In genomic region chr3:132084680-132085079, GRCm38 (mm10) we compare ENCODE assay signal across 9 mouse cellular contexts. TPM values are rescaled to one million over a fixed set of nuclear protein-coding genes. Genes with fewer than 3 reads are reported as not detected.
A peak's percentile ranks its signal among the peaks of the same experiment; 100 is the strongest.
DNase-seq lines count a peak whose midpoint lies in the region; ATAC-seq lines count a peak whose summit lies in the region.
"Had no signal": no experiment of that assay in that cellular context is flagged by ENCODE, and none has a peak within 500 bp of the region (broad histone marks: within the 10 kb centered on the region; RNA-seq: fewer than 3 reads in every experiment).

No protein-coding gene starts in this region.

- WGBS in lung, embryonic 16.5 days, result 3% methylated on average over 8 of the region's 8 CpGs
- WGBS in hindbrain, embryonic 11.5 days, result 1% methylated on average over 8 of the region's 8 CpGs
- under 1% methylated on average over 7 of the region's 8 CpGs for WGBS in limb, embryonic 13.5 days
- WGBS in stomach, embryonic 14.5 days, result 4% methylated on average over 8 of the region's 8 CpGs

- peaks cover 26% of the 10 kb centered on the region for H3K4me1 ChIP-seq in lung, embryonic 16.5 days (replicated peaks; ENCODE audit: control insufficient read depth, insufficient read depth, low read length)
- H3K4me1 ChIP-seq in hindbrain, embryonic 11.5 days (replicated peaks; ENCODE audit: control insufficient read depth, insufficient read depth, low read length), result peaks cover 7% of the 10 kb centered on the region
- H3K4me1 ChIP-seq in limb, embryonic 13.5 days, result peaks cover 17% of the 10 kb centered on the region
- peaks cover 5% of the 10 kb centered on the region; the same call in 1 of the 2 replicates for H3K4me1 ChIP-seq in stomach, embryonic 14.5 days (ENCODE audit: control insufficient read depth, insufficient read depth, low read length)

- H3K9ac ChIP-seq in lung, embryonic 16.5 days (ENCODE audit: low read length), result no peak overlapping the region
- H3K9ac ChIP-seq in hindbrain, embryonic 11.5 days (ENCODE audit: low read depth, low read length), result no peak overlapping the region; the same call in 1 of the 2 replicates
- peak overlapping the region; percentile 80 for H3K9ac ChIP-seq in limb, embryonic 13.5 days
- no peak overlapping the region for H3K9ac ChIP-seq in stomach, embryonic 14.5 days (replicated peaks; ENCODE audit: low read depth, low read length)

- no peaks in the 10 kb centered on the region for H3K9me3 ChIP-seq in lung, embryonic 16.5 days (ENCODE audit: control insufficient read depth, low read length)
- H3K9me3 ChIP-seq in hindbrain, embryonic 11.5 days (ENCODE audit: control insufficient read depth, low read length), result no peaks in the 10 kb centered on the region
- H3K9me3 ChIP-seq in limb, embryonic 13.5 days, result no peaks in the 10 kb centered on the region
- no peaks in the 10 kb centered on the region for H3K9me3 ChIP-seq in stomach, embryonic 14.5 days (ENCODE audit: control insufficient read depth, low read depth, low read length)

- ATAC-seq in lung, embryonic 16.5 days (ENCODE audit: low read depth), result no peak
- peak; percentile 24; the same call in 1 of the 2 replicates for ATAC-seq in hindbrain, embryonic 11.5 days (ENCODE audit: low FRiP score)
- peak; percentile 43 for ATAC-seq in limb, embryonic 13.5 days (ENCODE audit: low FRiP score, low read depth)
- no peak for ATAC-seq in stomach, embryonic 14.5 days (ENCODE audit: insufficient number of reproducible peaks, insufficient read depth, low FRiP score, low read depth)

- H3K4me3 ChIP-seq in lung, embryonic 16.5 days (ENCODE audit: low read length), result peak overlapping the region; percentile 50
- peak overlapping the region; percentile 35 for H3K4me3 ChIP-seq in hindbrain, embryonic 11.5 days (ENCODE audit: low read depth, low read length)
- H3K4me3 ChIP-seq in limb, embryonic 13.5 days, result peak overlapping the region; percentile 66
- peak overlapping the region; percentile 44 for H3K4me3 ChIP-seq in stomach, embryonic 14.5 days (ENCODE audit: low read depth, low read length)

- no peak overlapping the region for H3K27ac ChIP-seq in lung, embryonic 16.5 days (ENCODE audit: low read length)
- no peak overlapping the region for H3K27ac ChIP-seq in hindbrain, embryonic 11.5 days (ENCODE audit: low read depth, low read length)
- H3K27ac ChIP-seq in limb, embryonic 13.5 days, result peak overlapping the region; percentile 88
- H3K27ac ChIP-seq in stomach, embryonic 14.5 days (ENCODE audit: low read length), result peak overlapping the region; percentile 1; the same call in 1 of the 2 replicates

- no peak for DNase-seq in lung, postnatal 10 days
- peak; percentile 48 for DNase-seq in hindbrain, embryonic 11.5 days (ENCODE audit: low spot score)
- DNase-seq in cerebellum, adult 8-10 months, result no peak
- DNase-seq in gastrocnemius, postnatal 36 days, result no peak
- no peak for DNase-seq in Muller cell, postnatal 12 days (ENCODE audit: inconsistent ontology term)
- DNase-seq: thymus, adult 18-20 months had no signal

- peaks cover 32% of the 10 kb centered on the region for H3K27me3 ChIP-seq in lung, embryonic 16.5 days (ENCODE audit: control insufficient read depth, insufficient read depth, low read depth, low read length)
- H3K27me3 ChIP-seq in hindbrain, embryonic 11.5 days (ENCODE audit: control insufficient read depth, insufficient read depth, low read length), result peaks cover 20% of the 10 kb centered on the region
- peaks cover 9% of the 10 kb centered on the region for H3K27me3 ChIP-seq in limb, embryonic 13.5 days
- H3K27me3 ChIP-seq in stomach, embryonic 14.5 days (ENCODE audit: control insufficient read depth, insufficient read depth, low read length), result peaks cover 12% of the 10 kb centered on the region

- H3K36me3 ChIP-seq in lung, embryonic 16.5 days (ENCODE audit: control insufficient read depth, insufficient read depth, low read length), result no peaks in the 10 kb centered on the region
- H3K36me3 ChIP-seq in hindbrain, embryonic 11.5 days (ENCODE audit: control insufficient read depth, insufficient read depth, low read length), result no peaks in the 10 kb centered on the region
- no peaks in the 10 kb centered on the region for H3K36me3 ChIP-seq in limb, embryonic 13.5 days
- H3K36me3 ChIP-seq in stomach, embryonic 14.5 days (ENCODE audit: control insufficient read depth, insufficient read depth, low read length), result no peaks in the 10 kb centered on the region

- peak overlapping the region; percentile 69 for H3K4me2 ChIP-seq in lung, embryonic 16.5 days (ENCODE audit: low read depth, low read length)
- peak overlapping the region; percentile 86 for H3K4me2 ChIP-seq in hindbrain, embryonic 11.5 days (replicated peaks; ENCODE audit: low read depth, low read length)
- H3K4me2 ChIP-seq in limb, embryonic 13.5 days (replicated peaks), result peak overlapping the region; percentile 89
- H3K4me2 ChIP-seq in stomach, embryonic 14.5 days (replicated peaks; ENCODE audit: low read depth, low read length), result peak overlapping the region; percentile 90

- intact Hi-C loops in gastrocnemius, postnatal 36 days (cut with DNase I), result no loop called here

RNA-seq across cellular contexts. Expression of gene Dkk2, which starts 0.4 kb away (rescaled TPM):
- polyA plus RNA-seq in lung, embryonic 16.5 days (2015; fragmentation: Nextera tagmentation; extraction: Ambion mirVana), result 3.0 and 3.1 TPM in 2 replicates
- polyA plus RNA-seq in hindbrain, embryonic 11.5 days (2014; fragmentation: Nextera tagmentation; extraction: Ambion mirVana), result 13.0 and 13.5 TPM in 2 replicates
- polyA plus RNA-seq in limb, embryonic 13.5 days (2015; fragmentation: Nextera tagmentation; extraction: Ambion mirVana), result 66.6 and 71.3 TPM in 2 replicates
- 9.6 and 11.0 TPM in 2 replicates for polyA plus RNA-seq in stomach, embryonic 14.5 days (2014; fragmentation: Nextera tagmentation; extraction: Ambion mirVana)
- total RNA-seq in gastrocnemius, postnatal 36 days (2021), result 1 to 10 TPM; 2.6 to 3.1 TPM

Comparison
In these comparisons a context has a peak if more than half of its experiments do, and no peak if none do; other contexts are left out.
1. ATAC-seq: peak in hindbrain, embryonic 11.5 days (single experiment) and limb, embryonic 13.5 days (single experiment); none in lung, embryonic 16.5 days (single experiment) and stomach, embryonic 14.5 days (single experiment).
2. H3K27ac ChIP-seq: peak in limb, embryonic 13.5 days (single experiment) and stomach, embryonic 14.5 days (single experiment); none in lung, embryonic 16.5 days (single experiment) and hindbrain, embryonic 11.5 days (single experiment).
3. Peak in every context shown above with its lines, with median percentiles within 50 percentile points of each other: H3K4me2 ChIP-seq and H3K4me3 ChIP-seq.